Mouse (Mus musculus): ENCODE data around the gene Elavl1.

The Elavl1 gene

DNA sequence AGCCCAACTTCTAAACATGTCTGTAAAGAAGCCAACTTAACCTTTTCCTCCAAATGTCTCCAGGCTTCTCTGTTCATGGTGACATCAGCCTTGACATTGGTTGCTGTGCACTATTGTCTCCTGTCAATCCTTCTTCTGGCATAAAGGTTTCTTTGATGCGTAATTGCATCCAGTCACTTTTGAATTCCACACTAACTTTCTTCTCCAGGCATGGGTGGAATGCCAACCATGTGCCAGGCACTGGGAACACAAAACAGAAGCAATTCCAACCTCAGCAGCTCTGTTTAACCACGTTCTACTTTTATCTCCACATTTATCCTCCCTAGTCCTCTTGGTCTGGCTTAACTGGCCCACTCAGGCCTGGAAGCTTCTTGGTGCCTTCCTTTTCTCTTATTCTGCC is 4.2 kb downstream of the Elavl1 start:
- DNase-seq (ENCODE audit: low spot score in 2 of 2), result no peak

DNA sequence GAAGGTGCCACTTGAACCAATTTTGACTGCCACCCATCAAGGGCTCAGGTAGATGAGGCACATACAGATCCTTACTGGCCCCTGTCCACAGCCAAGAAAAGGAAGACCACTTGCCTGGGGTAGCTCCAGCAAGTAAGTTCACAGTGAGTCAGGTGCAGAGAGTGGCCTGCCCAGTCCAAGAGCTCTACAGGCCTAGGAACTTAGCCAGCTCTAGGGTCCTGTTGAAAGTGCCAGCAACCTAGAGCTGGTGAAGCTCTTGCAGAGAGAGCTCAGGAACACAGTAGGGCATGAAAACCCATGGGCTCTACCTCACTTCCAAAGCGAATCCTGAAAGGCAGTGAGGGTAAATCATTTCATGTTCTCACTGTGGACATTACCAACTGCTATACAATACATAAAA is 4.8 kb downstream of the Elavl1 start:
- DNase-seq (ENCODE audit: low spot score in 2 of 2), result no peak

DNA sequence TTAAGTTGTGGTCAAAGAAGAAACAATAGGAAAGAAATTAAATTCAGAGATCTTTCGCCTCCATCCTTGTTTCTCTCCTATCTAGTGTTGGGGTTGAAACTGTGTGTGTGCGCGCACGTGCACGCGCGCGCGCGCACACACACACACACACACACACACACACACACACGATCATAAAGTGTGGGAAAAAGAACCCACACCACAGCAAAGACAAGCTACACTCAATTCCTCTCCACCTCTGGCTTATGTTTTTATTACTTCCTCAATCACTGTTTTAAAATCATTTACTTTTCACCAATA is 5.7 kb downstream of the Elavl1 start:
- no peak for DNase-seq (ENCODE audit: low spot score in 2 of 2)

DNA sequence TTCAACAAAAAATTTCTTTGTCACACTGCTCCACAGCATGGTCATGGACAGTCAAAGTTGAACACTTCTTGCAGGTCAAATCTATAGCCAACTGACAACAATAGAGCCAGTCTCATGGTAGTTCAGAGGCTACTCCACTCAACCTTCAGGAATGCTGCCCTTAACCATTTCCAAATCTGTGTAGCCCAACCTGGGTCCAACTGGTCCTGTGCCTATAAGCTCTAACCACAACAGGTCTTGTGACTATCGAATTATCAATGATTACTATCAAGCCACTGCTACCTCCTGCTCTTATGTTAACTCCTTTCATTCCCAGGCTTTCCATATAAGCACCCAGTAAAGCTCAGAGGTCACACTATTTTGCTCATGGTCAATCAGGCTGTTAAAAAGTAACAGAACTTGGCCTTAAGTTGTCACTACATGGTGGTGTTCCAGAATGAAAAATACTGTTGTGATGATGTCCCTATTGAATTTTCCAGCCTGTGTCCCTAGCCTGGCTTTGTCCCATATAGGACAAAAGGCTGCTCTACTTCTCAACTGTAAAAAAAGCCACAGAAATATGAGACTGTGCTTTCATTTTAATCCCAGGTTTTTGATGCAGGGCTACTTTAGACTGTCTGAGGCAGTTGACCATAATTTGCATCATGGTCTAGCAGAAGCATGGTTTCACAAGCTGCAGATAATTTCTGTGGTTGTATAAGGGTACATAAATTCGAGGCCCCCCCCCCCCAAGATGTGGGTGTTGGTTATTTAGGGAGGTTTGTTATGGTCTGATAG is 6.2 kb downstream of the Elavl1 start:
- DNase-seq (ENCODE audit: low spot score in 2 of 2), result no peak

DNA sequence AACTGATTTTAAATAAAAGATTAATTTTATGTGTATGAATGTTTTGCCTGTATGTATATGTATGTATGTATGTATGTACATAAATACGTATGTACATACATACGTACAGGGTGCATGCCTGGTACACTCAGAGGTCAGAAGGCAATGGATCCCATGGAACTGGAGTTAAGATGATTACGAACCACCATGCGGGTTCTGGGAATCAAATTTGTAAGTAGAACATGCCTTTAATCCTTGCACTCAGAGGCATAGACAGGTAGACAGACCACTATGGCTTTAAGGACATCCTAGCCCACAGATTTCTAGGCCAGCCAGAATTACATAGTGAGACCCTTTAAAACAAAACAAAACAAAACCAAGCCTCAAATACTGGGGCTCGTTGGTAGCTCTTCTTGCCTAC is 7.1 kb downstream of the Elavl1 start:
- DNase-seq (ENCODE audit: low spot score in 2 of 2), result no peak

DNA sequence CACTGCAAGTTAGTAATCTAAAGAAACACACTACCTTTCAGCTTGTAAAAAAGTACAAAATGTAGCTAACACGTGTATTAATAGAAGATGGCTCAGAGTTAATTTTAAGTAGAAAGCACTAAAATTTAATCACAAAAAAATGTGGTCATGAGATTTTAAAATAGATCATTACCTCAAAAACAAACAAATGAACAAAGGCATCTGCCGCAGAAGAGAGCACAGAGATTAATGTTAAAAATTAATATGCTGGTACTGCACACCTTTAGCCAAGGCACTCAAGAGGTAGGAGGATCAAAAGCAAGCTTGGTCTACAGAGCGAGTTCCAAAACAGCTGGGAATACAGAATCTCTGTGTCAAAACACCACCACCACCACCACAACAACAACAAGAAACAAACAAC is 10.4 kb downstream of the Elavl1 start:
- DNase-seq (ENCODE audit: low spot score in 2 of 2), result no peak

DNA sequence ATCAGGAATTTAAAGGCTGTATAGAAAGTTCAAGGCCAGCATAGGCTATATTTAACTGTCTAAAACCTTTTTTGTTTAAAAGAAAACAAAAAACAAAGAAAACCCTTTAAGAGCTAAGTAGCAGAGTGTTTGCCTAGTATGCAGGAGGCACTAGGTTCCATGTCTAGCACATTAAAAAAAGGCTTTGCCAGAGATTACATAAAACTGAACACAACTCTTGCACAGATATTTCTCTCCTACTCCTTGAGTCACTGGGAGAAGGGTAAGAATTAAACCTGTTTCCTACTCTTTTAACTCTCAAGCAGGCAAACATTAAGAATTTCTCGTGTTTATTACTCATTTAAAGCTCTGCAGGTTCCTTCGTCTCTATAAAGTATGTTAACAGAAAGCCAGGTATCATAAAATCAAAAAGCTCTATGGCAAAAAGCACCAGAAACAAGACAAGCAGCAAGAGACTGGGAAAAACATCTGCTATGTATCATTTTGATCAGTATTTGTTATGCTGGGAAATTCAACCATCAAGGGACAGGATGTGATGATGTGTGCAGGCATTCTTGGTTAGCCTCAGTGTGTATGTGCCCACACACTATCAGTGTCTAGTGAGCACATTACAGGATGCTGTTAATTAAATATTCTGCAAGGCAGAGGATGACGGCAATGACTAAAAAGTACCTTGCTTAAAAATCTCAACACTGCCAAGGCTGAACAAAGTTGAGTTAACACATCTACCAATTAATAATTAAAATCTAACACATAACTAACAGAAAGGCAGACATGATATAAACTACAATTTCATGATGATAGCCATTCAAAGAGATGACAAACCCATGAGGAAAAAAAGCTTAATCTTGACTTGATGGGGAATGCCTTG is 11.7 kb downstream of the Elavl1 start:
- peak in 1 of 2 experiments; percentile 29 for DNase-seq (ENCODE audit: low spot score in 2 of 2)

DNA sequence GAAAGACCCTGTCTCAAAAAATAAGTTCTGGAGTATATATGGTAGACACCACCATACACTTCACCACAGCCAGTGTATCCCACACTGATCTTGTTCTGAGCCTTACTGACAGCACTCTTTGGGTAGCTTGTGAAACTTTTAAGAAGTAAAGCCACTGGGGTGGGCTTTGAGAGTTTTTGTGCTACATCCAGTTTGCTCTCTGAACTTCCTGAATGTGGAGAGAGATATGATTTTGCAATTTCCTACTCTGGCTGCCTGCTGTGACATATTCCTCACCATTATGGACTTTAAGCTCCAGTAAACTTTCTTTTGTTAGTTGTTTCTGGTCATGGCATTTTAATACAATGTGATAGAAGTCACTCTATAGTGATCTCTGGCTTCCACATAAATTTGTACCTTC is 13.1 kb downstream of the Elavl1 start:
- no peak for DNase-seq (ENCODE audit: low spot score in 2 of 2)

DNA sequence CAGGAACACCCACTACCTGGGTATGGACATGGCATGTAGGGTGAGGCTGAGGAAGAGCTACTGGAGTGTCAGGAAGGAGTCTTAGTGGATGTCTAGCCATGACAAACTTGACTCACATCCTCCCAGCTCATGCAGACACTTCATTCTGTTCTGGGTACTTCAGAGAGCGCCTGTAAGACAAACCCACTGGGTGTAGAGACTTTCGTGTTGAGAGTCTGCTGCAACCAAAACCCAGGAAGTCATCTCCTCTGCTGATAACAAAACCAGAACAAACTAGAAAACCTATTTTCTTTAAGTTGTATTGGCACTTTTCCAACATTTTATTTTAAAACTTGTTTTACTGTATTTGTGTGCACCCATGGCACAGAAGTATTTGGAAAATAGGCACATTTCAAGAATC is 19.4 kb downstream of the Elavl1 start:
- DNase-seq (ENCODE audit: low spot score in 2 of 2), result no peak

DNA sequence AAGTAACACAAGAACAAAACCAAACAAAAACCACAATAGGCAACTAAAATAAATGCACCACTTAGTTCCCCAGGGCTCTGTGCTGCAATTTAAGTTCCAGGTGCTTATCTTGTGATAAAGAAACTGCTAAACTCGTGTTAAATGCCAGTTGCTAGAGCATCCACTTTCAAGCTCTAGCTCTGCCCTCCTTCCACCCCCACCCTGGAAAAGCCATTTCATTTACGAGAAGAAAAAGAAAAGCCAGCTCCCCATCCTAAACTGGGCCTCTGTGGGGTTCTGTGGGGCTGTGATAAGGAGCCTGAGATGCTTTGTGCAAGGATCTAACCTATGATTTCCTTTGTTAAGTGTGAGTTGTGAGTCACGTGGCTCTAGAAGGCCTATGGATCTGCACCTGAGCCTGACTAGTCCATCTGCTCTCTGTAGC is 21.1 kb downstream of the Elavl1 start:
- no peak for DNase-seq (ENCODE audit: low spot score in 2 of 2)

DNA sequence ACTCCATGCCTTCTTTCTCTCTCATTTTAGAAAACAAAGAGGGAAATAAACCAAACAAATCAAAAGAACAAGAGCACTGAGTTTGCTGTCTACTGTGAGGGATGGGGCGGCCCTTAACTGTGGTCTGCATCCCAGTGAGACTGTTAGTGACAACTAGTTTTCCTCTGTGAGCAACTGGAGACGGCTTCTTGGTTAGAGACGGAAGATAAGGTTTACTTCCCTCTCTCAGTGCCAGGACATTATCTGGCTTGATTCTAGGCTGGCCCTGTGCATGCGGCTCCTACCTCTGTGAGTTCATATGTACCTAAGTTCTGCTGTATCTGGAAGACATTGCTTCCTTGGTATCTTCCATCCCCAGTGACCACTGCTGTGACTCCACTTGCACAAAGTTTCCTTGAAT is 27.4 kb downstream of the Elavl1 start:
- no peak for DNase-seq (ENCODE audit: low spot score in 2 of 2)

DNA sequence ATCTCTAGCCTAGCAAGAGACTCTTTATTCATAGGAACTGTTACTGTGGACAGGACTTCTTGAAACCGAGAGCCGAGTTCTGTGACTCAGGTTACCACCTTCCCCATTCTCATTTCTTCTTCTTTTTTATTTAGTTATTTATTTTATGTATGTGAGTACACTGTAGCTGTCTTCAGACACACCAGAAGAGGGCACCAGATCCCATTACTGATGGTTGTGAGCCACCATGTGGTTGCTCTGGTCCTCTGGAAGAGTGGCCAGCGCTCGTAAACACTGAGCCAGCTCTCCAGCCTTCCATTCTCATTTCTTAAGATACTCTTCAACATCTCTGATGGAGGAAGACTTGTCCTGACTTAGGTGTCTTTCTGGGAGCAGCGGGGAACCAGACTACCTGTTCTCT is 32.5 kb downstream of the Elavl1 start:
- no peak for DNase-seq (ENCODE audit: low spot score in 2 of 2)

DNA sequence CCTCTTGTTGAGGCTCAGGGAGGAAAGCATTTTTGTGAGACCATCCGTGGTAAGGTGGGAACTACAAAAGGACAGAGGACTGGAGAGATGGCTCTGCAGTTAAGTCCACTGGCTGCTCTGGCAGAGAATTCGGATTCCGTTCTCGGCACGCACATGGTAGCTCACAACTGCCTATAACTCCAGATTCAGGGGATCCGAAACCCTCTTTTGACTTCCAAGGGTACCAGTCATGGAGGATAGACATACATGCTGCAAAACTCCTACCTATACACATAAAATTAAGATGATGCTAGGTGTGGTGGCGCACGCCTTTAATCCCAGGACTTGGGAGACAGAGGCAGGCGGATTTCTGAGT is 49.1 kb downstream of the Elavl1 start:
- no peak for DNase-seq (ENCODE audit: low spot score in 2 of 2)

DNA sequence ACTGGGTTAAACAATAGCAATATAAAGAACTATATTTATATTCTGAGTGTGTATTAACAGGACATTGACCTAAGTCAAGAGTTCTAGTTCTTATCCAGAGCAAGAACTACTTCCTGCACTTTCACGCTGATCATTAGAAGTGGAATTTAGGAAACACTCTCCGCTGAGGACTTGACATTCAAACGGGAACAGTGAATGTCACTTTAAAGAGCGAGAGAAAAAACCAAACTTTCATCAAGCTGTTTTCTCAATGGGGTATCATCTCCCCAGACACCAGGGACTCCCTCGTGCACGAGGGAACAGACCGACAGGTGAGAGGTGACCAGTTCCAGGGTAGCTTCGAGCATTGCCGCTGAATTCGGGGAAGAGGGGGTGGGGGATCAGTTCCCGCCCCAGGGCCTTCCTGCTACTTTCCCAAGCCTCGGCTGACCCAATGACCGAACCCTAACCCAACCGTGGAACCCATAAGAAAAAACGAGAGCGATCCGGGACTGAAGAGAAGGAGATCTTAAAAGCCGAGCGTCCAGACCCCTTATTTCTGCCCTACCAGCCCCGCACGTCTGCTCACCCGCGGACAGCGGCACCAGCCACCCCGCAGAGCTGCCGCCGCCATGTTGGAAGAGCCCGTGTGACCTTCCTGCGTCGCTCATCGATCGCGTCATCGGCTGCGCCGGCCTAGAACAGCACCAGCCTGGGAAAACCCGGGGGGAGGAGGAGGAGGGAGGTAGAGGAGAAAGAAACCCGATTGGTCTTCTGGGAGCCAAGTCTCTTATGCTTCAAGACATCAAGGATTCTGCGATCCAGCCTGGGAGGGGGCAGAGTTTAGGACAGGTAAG is 49.7 kb downstream of the Elavl1 start, which contains the start of gene Timm44:
Timm44 (minus strand) TSS at position 639 of the 836 bp plus-strand sequence.
- DNase-seq (ENCODE audit: low spot score in 2 of 2), result peak; percentile 98

DNA sequence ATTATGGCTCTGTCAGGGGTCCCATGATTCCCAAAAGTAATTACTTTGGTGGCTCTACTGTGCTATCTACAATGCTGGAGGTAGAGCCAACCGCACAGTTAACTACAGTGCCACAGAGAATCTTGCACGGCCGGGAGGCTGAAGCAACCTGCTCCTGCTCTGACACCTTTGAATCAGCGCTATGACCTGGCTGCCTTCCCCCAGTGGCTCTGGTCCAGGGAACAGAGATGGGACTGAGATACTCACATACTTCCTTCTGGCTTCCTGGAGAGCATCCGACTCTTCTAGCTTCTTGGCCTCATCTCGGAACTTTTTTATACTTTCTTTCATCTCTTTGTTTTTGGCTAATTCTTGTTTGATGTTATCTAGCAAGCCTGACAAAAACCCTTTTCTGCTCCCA is 55.6 kb downstream of the Elavl1 start:
- DNase-seq (ENCODE audit: low spot score in 2 of 2), result no peak

DNA sequence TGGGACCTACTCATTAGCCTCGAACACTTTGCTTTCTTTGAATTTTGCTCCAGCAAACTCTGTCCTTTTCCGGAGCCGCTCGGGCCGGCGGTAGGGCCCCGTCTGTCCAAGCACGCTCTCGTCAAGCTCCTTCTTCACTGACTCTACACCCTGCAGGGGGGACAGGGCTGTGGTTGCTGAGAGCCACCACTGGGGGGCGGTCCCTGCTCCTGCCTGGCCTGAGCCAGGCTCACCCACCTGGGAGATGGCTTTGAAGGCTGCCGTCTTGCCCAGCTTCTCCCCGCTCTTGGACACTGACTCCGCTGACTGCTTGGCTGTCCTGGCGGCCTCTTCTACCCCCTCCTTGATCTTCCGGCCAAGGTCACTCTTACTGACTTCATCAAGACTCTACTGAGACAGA is 57.6 kb downstream of the Elavl1 start:
- DNase-seq (ENCODE audit: low spot score in 2 of 2), result no peak

DNA sequence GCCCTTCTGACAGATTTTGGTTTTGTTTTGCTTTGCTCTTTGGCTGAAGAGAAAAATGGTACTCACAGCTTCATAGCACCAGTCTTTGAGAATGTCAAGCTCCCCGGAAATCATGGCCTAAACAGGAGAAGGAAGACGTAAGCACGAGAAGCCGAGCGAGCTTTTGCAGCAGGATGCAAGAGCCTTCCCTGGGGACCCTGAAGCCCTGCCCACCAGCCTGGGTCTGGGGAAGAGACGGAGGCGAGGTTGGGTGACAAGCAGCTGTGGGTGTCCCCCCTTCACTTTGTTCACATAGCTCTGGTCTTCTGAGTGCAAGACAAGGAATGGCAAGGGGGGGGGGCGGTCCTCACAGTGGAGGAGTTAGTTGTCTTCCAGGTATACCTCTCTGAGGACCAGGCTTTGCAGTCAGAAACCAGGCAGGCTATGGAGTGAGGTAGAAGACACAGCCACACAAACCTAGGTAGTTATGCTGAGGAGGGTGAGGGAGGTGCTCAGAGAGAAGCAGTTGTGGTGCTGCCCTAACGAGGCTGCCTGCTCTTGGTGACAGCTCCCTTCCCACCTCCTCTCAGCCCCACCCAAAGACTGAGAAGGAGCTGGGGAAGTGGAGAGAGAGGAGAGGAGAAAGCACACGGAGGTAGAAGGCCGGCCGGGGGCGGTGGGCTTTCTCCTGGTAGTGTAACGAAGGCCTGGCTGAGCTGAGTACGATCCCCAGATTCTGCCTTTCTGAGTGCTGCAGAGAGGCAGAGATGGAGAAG is 59.9 kb downstream of the Elavl1 start:
- DNase-seq (ENCODE audit: low spot score in 2 of 2), result peak in 1 of 2 experiments; percentile 27

DNA sequence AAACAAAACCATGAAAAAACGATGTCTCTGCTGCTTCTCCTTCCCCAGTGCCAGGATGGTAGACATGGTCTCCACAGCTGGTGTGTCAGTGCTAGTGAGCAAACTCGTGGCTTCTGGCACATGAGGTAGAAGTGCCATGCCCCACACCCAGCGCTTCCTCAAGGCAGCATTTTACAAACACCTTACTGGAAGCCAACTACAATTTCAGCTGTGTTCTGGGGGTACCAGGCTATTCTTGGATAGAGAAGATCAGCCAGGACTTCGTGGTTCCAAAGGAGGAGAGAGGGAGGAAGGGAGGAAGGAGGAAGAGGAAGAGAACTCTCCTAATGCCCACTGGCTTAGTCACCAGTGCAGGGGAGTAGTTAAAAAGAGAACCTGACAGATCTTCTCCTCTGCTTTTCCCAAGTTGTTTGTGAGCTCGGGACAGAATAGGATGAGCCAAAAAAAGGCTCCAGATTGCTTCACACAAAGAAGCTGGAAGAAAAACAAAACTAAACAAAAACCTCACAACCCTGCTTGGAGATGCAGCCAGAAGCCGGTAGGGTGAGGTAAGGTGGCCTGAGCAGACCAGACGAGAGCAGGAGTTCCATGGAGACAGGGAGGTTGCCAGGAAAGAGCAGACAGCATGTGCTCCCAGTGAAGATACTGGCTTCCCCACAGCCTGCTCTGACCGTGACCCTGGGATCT is 62.0 kb downstream of the Elavl1 start:
- peak; percentile 40 to 48 for DNase-seq (ENCODE audit: low spot score in 2 of 2)

DNA sequence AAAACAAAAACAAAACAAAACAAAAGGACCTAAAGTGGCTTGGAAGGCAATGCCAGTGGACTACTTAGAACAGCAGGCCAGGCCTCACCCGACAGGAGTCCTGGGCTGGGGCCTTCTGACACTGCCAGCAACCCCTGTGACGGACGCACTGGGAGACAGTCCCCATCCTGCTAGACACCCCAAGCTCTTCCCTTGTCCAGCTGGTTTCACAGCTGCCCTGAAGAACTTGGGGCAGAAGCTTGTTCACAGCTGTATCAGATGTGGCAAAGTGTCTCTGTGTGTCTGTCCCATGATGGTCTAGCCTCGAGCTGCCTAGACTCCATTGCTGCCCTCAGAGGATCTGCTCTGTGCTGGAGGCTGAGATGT is 65.4 kb downstream of the Elavl1 start:
- no peak for DNase-seq (ENCODE audit: low spot score in 2 of 2)

DNA sequence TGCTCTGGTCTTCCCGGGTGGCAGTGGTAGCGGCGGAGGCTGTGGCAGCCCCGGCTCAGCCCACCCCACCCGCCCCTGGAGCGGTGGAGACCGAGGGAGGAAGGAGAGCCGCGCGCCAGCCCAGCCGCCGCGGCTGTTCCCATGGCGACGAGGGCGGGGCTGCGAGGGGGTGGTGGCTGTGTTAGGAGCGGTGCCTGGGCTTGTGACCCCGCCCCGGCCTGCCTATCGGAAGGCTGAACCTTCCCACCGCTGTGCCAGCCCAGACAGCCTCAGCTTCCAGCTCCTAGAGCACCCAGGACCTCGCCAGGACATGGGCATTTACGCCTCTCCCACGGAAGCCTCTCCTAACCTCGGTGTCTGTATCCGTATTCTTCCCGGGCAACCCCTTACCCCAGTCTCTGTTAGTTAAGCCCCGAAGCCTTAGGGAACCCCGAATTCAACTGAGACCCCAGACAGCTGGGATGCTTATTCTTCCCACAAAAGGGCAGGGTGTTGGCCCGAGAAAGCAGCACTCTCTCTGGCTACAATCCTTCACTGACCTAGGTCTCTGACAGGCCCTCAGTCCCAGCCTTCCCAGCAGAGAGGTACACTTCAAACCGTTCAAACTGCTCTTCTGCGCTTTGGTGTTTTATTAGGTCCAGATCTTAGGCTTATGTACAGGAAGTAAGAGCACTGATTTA is 65.9 kb downstream of the Elavl1 start, which contains the start of gene Ctxn1:
Ctxn1 (minus strand) TSS at position 150 of the 680 bp plus-strand sequence.
- DNase-seq (ENCODE audit: low spot score in 2 of 2), result peak; percentile 91 to 92

Measured in right cerebral cortex, adult 2 months (tissue).